Mouse (Mus musculus) forebrain, embryonic 15.5 days (tissue): ENCODE measurements around the gene Vsx1. TPM values are rescaled to one million over a fixed set of nuclear protein-coding genes. Genes with fewer than 3 reads are reported as not detected.

ENCODE experiments used
- ATAC-seq: fragments of 200-750 bp; cut with Nextera tagmentation; replicated peaks from 2 replicates; pipeline ENCODE4 v1.8.0; 2017; ENCODE audit warnings: mild to moderate bottlenecking, moderate TSS enrichment, moderate library complexity
- H3K27ac ChIP-seq: fragments of 300-500 bp; sonication (generic); replicated peaks from 2 replicates; pipeline ENCODE4 v1.5.1; 2015; ENCODE audit warnings: mild to moderate bottlenecking, inconsistent platforms
- H3K27me3 ChIP-seq: fragments of 300-500 bp; sonication (generic); 2 replicates; pipeline ENCODE4 v1.6.1; 2015; ENCODE audit warnings: inconsistent platforms
- H3K36me3 ChIP-seq: fragments of 300-500 bp; sonication (generic); 2 replicates; pipeline ENCODE4 v1.6.1; 2015; ENCODE audit warnings: mild to moderate bottlenecking, inconsistent platforms
- H3K4me1 ChIP-seq: fragments of 300-500 bp; sonication (generic); 2 replicates; pipeline ENCODE4 v1.6.1; 2015; ENCODE audit warnings: inconsistent platforms
- H3K4me2 ChIP-seq: fragments of 300-500 bp; sonication (generic); replicated peaks from 2 replicates; pipeline ENCODE4 v1.6.1; 2015; ENCODE audit warnings: mild to moderate bottlenecking, inconsistent platforms
- H3K4me3 ChIP-seq: fragments of 300-500 bp; sonication (generic); 2 replicates; pipeline ENCODE4 v1.5.1; 2015; ENCODE audit warnings: mild to moderate bottlenecking, inconsistent platforms
- H3K9ac ChIP-seq: fragments of 300-500 bp; sonication (generic); replicated peaks from 2 replicates; pipeline ENCODE4 v1.6.1; 2015; ENCODE audit warnings: mild to moderate bottlenecking, inconsistent platforms
- H3K9me3 ChIP-seq: fragments of 300-500 bp; sonication (generic); 2 replicates; pipeline ENCODE4 v1.6.1; 2016; ENCODE audit warnings: inconsistent platforms
- WGBS: fragments of 180-500 bp; shearing (Covaris S2); methylation state at CpG from one replicate; pipeline ENCODE4 v1.1.7; 2015; ENCODE audit warnings: mixed read lengths; 5-methylcytosine and 5-hydroxymethylcytosine counted together
- polyA plus RNA-seq: library from polyadenylated mRNA; unstranded; fragments of >200 nt; fragmentation: Nextera tagmentation; extraction: Ambion mirVana; gene quantifications from 2 replicates; pipeline ENCODE4 v1.2.1, GENCODE M21; 2015

Vsx1 gene
- polyA plus RNA-seq, 1 experiment from 2014 or later, result not detected

GRCm38 (mm10) chr2:150678392-150678791, 10.8 kb downstream of the Vsx1 start:
- WGBS, result 0% methylated on average over 3 of the region's 3 CpGs
- ATAC-seq, result peak; percentile 26; the same call in 1 of the 2 replicates
- peaks cover 5% of the 10 kb centered on the region; the same call in 1 of the 2 replicates for H3K4me1 ChIP-seq
- H3K36me3 ChIP-seq, result no peaks in the 10 kb centered on the region
- no peaks in the 10 kb centered on the region for H3K9me3 ChIP-seq
- H3K9ac ChIP-seq, result no peak overlapping the region
- peaks cover 5% of the 10 kb centered on the region; the same call in 1 of the 2 replicates for H3K27me3 ChIP-seq
- H3K4me2 ChIP-seq, result no peak overlapping the region
- H3K4me3 ChIP-seq, result no peak overlapping the region
- H3K27ac ChIP-seq, result no peak overlapping the region

DNA sequence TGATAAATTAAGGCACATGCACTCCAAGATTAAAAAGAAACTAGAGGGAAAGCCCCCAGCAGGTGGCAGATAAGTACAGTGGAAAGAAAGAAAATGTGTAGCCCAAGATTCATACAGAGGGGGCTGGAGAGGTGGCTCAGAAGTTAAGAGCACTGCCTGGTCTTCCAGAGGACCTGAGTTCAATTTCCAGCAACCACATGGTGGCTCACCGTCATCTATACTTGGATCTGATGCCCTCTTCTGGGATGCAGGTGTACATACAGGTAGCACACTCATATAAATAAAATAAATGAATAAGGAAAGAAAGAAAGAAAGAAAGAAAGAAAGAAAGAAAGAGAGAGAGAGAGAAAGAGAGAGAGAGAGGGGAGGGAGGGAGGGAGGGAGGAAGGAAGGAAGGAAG, 13.6 kb downstream of the Vsx1 start:
- no peak for ATAC-seq
- Histone ChIP-seq H3K4me3 (no peak overlapping the region), H3K9me3 (no peaks in the 10 kb centered on the region), H3K4me1 (peaks cover 5% of the 10 kb centered on the region; the same call in 1 of the 2 replicates), H3K27ac (no peak overlapping the region), H3K36me3 (no peaks in the 10 kb centered on the region), H3K4me2 (no peak overlapping the region), H3K27me3 (peaks cover 5% of the 10 kb centered on the region; the same call in 1 of the 2 replicates), H3K9ac (no peak overlapping the region)
- 23% methylated on average over 1 of the region's 1 CpGs for WGBS

- Histone ChIP-seq H3K27ac (no peak overlapping the region), H3K27me3 (peaks cover 5% of the 10 kb centered on the region; the same call in 1 of the 2 replicates), H3K9ac (no peak overlapping the region), H3K9me3 (no peaks in the 10 kb centered on the region), H3K4me3 (no peak overlapping the region), H3K36me3 (no peaks in the 10 kb centered on the region), H3K4me1 (peaks cover 5% of the 10 kb centered on the region; the same call in 1 of the 2 replicates), H3K4me2 (no peak overlapping the region)
- 2% methylated on average over 2 of the region's 2 CpGs for WGBS
- peak; percentile 65 for ATAC-seq
Observed at GRCm38 (mm10) chr2:150674900-150675299, 14.3 kb downstream of the Vsx1 start.

DNA sequence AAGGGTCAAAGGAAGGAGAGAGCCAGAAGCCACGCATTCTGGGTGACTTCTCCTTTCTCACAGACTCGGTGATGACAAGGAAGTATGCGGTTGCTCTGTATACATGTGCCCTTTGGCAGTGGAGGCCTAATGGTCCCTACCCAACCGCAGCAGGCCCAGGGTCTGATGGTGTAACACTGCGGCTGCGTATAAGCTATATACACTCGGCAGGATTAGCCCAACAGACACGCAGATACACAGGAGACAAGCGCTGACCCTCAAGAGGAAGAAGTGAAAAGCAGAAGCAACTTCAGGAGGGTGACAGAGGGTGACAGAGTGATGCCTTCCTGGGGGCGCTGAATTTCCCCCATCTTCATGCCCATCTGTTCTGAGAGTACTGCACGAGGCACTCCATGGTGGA, 15.2 kb downstream of the Vsx1 start:
- 85% methylated on average over 11 of the region's 11 CpGs for WGBS
- peaks cover 5% of the 10 kb centered on the region; the same call in 1 of the 2 replicates for H3K27me3 ChIP-seq
- no peak overlapping the region for H3K9ac ChIP-seq
- peaks cover 5% of the 10 kb centered on the region; the same call in 1 of the 2 replicates for H3K4me1 ChIP-seq
- no peak overlapping the region for H3K4me2 ChIP-seq
- H3K4me3 ChIP-seq, result no peak overlapping the region
- no peak; the same call in 1 of the 2 replicates for ATAC-seq
- H3K36me3 ChIP-seq, result no peaks in the 10 kb centered on the region
- no peak overlapping the region for H3K27ac ChIP-seq
- no peaks in the 10 kb centered on the region for H3K9me3 ChIP-seq

DNA sequence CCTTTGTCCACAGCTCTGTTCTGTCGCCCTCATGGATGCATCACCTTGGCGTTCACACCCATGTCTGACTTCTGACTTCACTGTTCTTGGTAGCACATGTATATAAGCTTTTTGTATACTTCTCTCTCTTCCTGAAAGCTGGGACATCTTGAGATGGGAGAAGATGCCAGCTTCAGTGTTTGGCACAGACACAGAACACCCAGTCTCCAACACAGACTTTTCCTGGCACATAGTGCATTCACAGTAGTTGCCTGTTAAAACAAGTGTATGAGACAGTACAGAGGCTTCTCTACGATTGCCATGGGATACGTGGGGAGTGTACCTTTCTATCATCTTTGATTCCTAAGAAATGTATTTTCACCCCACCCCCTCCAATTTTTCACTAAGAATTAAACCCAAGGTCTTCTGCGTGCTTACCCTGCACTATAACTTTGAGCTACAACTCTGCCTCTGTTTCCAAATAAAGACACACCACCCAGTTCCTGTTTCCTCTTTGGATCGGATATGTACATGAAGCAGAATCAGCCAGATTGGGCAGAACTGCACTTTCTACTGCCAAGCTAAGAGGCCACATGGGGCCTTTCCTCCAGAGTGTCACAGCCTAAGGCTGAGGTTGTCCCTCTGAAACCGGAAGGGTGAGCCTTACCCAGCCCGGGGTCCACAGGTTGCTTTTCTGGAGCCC, 17.4 kb downstream of the Vsx1 start:
- peaks cover 13% of the 10 kb centered on the region for H3K4me1 ChIP-seq
- peaks cover 5% of the 10 kb centered on the region; the same call in 1 of the 2 replicates for H3K27me3 ChIP-seq
- no peaks in the 10 kb centered on the region for H3K9me3 ChIP-seq
- no peak overlapping the region for H3K4me3 ChIP-seq
- H3K36me3 ChIP-seq, result no peaks in the 10 kb centered on the region
- no peak overlapping the region for H3K9ac ChIP-seq
- ATAC-seq, result no peak
- H3K27ac ChIP-seq, result no peak overlapping the region
- 83% methylated on average over 8 of the region's 8 CpGs for WGBS
- H3K4me2 ChIP-seq, result no peak overlapping the region

- WGBS, result 81% methylated on average over 1 of the region's 1 CpGs
- H3K9me3 ChIP-seq, result no peaks in the 10 kb centered on the region
- ATAC-seq, result no peak
Observed at GRCm38 (mm10) chr2:150670926-150671325, 18.2 kb downstream of the Vsx1 start.

DNA sequence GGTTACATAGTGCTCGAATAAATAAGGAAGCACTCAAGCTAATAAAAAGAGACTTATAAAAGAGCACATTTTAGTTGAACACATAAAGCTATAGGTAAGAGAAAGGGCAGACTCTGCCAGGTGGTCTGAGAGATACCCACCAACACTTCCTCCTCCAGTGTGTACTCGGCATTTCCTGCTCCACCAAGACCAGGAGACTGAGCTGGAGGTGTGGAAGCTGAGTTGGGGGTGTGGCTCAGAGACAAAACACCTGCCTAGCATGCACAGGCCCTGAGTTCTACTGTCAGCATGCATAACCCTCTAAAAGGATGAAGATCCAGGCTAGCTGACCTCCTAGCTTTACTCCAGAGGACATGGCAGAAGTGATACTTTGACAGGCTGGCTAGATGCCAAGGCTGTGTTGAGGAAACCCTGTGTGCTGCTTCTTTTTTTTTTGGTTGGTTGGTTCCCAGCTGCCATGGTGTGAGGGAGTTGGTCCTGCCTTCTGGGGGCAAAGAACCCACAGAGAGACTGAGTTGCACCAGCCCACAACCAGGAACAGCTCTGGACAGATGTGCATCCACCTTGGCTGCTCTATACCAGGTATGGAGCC, 19.6 kb downstream of the Vsx1 start:
- ATAC-seq, result no peak
- H3K27me3 ChIP-seq, result no peaks in the 10 kb centered on the region
- WGBS, result 73% methylated on average over 2 of the region's 2 CpGs
- H3K4me3 ChIP-seq, result no peak overlapping the region
- H3K9ac ChIP-seq, result no peak overlapping the region
- H3K36me3 ChIP-seq, result no peaks in the 10 kb centered on the region
- H3K4me1 ChIP-seq, result peaks cover 25% of the 10 kb centered on the region
- no peak overlapping the region for H3K4me2 ChIP-seq
- no peaks in the 10 kb centered on the region for H3K9me3 ChIP-seq
- H3K27ac ChIP-seq, result no peak overlapping the region

More at GRCm38 (mm10) chr2:150670926-150671325, 18.2 kb downstream of the Vsx1 start:
- Histone ChIP-seq H3K27ac (no peak overlapping the region), H3K4me1 (peaks cover 15% of the 10 kb centered on the region), H3K27me3 (no peaks in the 10 kb centered on the region), H3K36me3 (no peaks in the 10 kb centered on the region), H3K9ac (no peak overlapping the region), H3K4me3 (no peak overlapping the region), H3K4me2 (no peak overlapping the region)

- no peak for ATAC-seq
- Histone ChIP-seq H3K4me3 (no peak overlapping the region), H3K9me3 (no peaks in the 10 kb centered on the region), H3K4me1 (peaks cover 30% of the 10 kb centered on the region), H3K36me3 (no peaks in the 10 kb centered on the region), H3K4me2 (no peak overlapping the region), H3K9ac (no peak overlapping the region), H3K27ac (no peak overlapping the region), H3K27me3 (no peaks in the 10 kb centered on the region)
- 82% methylated on average over 5 of the region's 5 CpGs for WGBS
Observed at GRCm38 (mm10) chr2:150668956-150669355, 20.2 kb downstream of the Vsx1 start.

GRCm38 (mm10) chr2:150667820-150668766, 21.1 kb downstream of the Vsx1 start, which contains the start of gene Acss1:
TSS of gene Acss1 (minus strand) at chr2:150668500.
- Histone ChIP-seq H3K9ac (peak within 1 kb of the TSS; percentile 75), H3K27ac (peak within 1 kb of the TSS; percentile 35), H3K27me3 (no peaks in the 10 kb centered on the region), H3K9me3 (no peaks in the 10 kb centered on the region), H3K4me3 (peak within 1 kb of the TSS; percentile 78), H3K4me1 (peaks cover 39% of the 10 kb centered on the region), H3K4me2 (peak within 1 kb of the TSS; percentile 85), H3K36me3 (no peaks in the 10 kb centered on the region)
- WGBS, result 2% methylated on average over 59 of the region's 61 CpGs
- peak; percentile 80 for ATAC-seq

GRCm38 (mm10) chr2:150667065-150667819, 21.9 kb downstream of the Vsx1 start:
- no peaks in the 10 kb centered on the region for H3K9me3 ChIP-seq
- H3K4me3 ChIP-seq, result peak overlapping the region; percentile 78
- no peaks in the 10 kb centered on the region for H3K27me3 ChIP-seq
- H3K4me1 ChIP-seq, result peaks cover 47% of the 10 kb centered on the region
- peak; percentile 33 for ATAC-seq
- no peaks in the 10 kb centered on the region for H3K36me3 ChIP-seq
- peak overlapping the region; percentile 75 for H3K9ac ChIP-seq
- H3K4me2 ChIP-seq, result peak overlapping the region; percentile 85
- peak overlapping the region; percentile 35 for H3K27ac ChIP-seq
- WGBS, result 5% methylated on average over 17 of the region's 17 CpGs

- H3K27me3 ChIP-seq, result no peaks in the 10 kb centered on the region
- no peaks in the 10 kb centered on the region for H3K9me3 ChIP-seq
- peak overlapping the region; percentile 85 for H3K4me2 ChIP-seq
- peak overlapping the region; percentile 75 for H3K9ac ChIP-seq
- WGBS, result 40% methylated on average over 7 of the region's 7 CpGs
- no peak; the same call in 1 of the 2 replicates for ATAC-seq
- peaks cover 52% of the 10 kb centered on the region for H3K4me1 ChIP-seq
- H3K27ac ChIP-seq, result peak overlapping the region; percentile 35
- H3K4me3 ChIP-seq, result peak overlapping the region; percentile 78
- no peaks in the 10 kb centered on the region for H3K36me3 ChIP-seq
Observed at GRCm38 (mm10) chr2:150666723-150667064, 22.5 kb downstream of the Vsx1 start.
